Mouse (Mus musculus) CD4-positive, CD25-positive, alpha-beta regulatory T cell, adult 4 months (primary cell): Measurements from ENCODE around the gene Rora. TPM values are rescaled to one million over a fixed set of nuclear protein-coding genes. Genes with fewer than 3 reads are reported as not detected.

Source experiments
- ATAC-seq: one replicate; pipeline ENCODE4 v1.8.0; 2017
- polyA plus RNA-seq, 2 experiments: library from polyadenylated mRNA; unstranded; fragments of 100-300 nt; shearing (Covaris generic); gene quantifications; one replicate each; pipeline ENCODE4 v1.2.1; 2017

Gene Rora
- polyA plus RNA-seq, 2 experiments from 2014 or later = 35.6 to 42.4 TPM

DNA sequence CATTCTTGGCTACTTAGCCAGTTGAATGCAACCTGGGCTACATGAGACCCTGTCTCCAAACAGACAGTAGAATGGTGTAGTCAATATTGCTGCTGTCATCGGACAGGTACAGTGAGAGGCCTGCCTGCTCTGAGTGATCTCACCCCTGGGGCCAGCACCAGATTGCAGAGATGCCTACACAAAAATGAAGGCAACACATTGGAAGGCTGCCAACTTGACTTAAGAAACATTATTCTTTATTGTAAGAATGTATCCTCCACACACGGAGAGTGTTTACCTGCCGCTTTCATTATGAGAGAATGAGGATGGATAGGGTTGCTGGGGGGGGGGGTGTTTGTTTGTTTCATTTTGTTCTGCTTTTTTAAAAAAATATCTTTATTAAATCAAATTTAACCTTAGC is 592.6 kb downstream of the Rora start:
- no peak for ATAC-seq

DNA sequence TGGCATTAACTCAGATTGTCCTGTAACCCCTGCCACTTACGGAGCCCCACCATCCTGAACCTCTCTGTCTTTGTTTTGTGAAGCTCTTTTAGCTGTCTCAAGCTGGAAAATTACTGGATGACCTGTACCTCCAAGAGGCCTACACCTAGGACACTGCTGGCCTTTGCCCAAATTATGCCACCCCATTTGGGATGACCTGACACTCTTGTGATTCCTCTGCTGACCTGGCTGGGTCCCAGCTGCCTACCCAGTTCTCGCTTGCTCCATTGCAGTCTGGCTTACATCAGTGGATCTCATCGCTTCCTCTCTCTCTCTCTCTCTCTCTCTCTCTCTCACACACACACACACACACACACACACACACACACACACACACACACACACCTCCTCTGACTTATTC is 596.0 kb downstream of the Rora start:
- ATAC-seq = no peak

DNA sequence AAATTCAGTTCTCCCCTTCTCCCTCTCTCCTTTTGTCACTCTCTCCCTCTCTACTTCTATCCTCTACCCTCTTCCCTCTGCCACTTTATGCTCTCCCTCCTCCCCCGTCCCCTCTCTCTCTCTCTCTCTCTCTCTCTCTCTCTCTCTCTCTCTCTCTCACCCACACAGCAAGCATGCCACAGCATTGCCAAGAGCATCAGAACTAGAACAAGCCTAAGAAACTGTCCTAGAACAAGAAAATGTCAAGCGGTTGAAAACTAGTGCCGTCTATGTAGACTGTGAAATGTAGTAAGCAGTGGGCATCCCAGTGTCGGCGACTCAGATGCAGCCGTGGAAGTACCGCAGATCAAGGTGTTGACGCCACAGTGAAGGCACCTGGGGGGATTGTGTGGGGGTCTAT is 596.7 kb downstream of the Rora start:
- ATAC-seq = no peak

DNA sequence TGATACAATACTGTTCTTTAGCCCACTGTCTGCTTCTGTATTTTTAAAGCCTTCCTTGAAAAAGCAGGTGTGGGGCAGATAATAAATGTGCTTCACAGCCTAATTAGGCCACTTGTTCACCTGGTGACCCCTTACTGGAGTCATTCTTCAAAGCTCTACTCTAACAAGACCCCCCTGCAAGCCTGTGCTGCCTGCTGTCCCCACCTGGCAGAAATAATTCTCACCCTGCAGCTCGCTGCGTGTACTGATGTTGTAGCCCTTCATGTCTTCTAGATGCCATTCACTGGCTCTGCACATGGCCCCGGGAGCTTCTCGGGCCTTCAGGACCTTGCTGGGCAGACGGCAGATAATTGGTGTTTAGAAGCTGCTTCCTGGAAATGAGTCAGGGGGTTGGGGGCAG is 604.9 kb downstream of the Rora start:
- no peak for ATAC-seq

DNA sequence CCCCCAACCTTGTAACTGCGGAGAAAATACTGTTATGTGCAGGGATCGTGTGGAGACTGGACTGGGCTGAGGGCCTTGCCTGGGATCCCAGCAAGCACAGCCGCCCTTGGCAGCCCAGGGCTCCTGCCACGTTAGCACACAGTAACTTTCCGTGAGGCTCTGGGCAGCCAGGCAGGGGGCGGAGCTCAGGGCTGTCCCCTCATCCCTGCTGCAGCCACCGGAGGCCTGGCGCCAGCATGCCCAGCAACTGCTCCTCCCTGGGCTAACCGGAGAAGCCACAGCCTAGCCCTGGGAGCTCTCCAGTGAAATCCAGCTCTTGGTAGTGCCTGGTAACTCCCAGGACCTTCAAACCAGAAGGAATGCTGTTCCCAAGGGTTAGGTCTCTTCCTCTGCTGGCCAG is 605.8 kb downstream of the Rora start:
- ATAC-seq = no peak

DNA sequence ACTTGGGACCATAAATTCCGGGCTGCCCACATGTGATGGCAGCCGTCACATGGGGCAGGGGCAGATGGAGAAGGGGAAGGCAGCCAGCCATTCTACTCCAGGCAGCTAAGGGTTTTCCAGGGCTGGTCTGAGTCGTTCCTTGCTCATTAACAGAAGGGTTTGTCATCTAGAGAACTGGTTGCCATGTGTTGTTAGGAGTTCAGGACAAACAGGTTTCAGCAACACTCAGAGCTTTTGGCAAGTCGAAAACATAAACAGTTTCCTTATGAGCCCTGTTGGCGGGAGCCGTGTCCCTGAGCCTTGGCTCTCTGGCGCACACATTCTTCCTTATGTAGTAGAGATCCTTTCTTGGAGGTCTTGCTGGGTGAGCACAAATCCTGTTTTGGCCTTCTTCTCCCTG is 611.6 kb downstream of the Rora start:
- ATAC-seq = no peak

DNA sequence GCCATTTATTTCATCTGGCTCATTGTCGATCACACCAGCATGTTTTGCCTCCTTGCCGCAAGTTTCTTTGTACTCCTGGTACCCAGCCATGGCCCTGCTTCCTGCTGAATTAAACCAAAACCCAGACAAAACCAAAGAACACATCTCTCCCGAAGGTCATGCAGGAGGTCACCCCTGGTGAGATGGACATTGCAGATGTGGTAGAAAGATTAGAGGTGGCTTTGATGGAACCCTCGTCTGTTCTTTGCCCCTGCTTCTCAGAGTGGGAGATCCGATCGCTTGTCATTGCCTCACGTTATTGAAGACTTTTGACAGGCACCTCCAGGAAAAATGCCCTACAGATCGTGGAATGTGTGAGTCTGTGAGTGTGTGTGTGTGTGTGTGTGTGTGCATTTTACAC is 616.8 kb downstream of the Rora start:
- ATAC-seq = no peak

DNA sequence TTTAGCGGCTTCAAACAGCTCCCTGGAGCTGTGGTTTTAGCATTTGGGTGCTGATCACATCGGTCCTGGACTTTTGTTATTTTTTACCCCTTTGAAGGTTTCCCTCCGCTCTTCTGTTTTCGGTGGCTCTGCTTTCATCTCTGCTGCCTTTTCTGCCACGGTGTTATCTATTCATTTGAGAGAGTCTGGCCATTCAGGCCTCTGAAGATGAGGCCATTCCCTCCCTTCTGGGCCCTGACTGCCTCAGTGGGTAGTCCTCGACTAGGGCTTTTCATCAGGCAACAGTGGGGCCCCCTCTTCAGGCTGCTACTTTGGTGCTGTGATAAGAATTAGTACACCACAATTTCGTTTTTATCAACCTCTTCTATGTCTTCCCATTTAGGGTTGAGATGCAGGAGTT is 617.3 kb downstream of the Rora start:
- ATAC-seq = no peak

DNA sequence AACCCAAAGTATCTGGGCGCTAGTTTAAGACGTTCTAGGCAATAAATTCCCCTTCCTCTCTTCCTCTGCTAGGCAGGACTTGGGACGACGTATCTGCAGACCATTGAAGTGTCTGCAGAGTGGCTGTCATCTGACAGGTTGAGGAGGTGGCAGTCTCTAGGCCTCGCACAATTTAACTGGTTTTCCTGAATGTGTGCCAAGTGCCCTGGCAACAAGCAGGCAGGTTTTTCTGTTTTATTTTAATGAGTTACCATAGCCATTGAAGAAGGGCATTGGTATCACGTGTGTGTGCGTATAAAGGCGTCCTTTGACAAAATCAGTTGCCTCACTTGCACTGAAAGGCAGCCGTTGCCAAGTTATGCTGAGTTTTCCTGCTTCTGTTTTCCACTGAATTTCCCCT is 619.3 kb downstream of the Rora start:
- no peak for ATAC-seq

DNA sequence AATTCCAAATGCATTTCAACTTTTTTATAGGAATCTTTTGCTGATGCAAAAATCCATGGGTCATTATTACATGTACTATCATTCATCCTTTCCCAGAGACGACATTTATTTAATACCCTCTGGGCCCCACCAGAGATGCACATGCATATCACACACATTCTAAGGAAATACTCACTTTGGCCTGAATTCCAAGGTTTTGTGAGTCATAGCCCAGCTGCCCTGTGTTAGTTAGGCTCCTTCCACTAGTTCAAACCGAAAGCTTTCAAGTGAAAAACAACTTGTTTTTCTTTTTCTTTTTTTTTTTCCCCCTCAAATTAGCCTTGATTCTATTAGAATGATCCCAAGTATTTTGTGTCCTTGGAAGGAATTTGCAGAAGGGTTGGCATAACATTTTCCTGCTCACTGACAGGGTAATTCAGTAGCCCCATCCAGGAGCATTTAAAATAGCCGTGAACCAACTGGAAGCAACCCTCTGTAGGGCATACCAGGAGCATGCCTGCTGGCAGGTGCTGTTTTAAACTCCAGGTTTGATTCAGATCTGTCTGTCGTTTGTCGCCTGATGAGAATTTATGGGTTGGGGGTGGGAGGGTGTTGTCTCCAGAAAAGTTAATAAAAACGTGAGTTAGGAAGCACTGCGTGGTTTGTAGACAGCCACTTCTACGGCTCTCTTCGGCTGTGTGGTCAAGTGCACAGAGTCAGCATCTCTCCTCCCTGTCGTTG is 621.3 kb downstream of the Rora start:
- no peak for ATAC-seq

DNA sequence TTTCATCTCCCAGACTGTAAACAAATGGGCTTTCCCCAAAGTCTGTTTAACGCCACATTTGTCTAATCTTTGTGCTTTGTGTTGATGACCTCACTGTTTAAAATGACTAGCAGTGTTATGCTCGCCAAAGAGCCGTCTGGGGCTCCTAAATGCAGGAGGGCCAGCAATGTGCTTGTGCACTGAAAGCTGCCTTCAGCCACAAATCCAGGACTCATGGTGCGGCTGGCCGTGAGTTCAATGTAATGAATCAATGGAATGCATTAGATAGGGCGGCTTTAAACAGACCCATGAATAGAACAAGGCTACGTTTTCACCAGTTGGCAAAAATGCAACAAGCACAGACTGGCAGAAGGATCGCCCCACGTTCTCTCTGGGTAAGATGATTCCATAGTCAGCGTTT is 623.7 kb downstream of the Rora start:
- ATAC-seq = no peak

DNA sequence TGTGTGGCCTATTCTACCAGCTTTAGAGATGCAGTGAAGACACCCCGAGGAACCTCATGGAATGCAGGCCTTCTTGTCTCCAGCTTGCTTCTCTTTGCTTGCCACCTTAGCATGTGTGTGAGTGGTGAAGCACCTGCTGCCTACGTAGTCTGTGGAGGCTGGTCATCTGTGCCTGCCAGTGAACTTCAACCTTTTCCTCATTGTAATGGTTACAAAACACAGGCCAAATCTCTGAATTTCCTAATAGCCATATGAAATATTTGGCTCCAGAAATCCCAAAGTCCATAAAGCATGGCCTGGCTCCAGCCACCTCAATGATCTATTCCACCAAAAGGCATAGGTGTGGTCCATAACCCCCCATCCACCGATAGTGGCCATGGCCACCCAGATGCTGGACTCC is 631.4 kb downstream of the Rora start:
- ATAC-seq = no peak

DNA sequence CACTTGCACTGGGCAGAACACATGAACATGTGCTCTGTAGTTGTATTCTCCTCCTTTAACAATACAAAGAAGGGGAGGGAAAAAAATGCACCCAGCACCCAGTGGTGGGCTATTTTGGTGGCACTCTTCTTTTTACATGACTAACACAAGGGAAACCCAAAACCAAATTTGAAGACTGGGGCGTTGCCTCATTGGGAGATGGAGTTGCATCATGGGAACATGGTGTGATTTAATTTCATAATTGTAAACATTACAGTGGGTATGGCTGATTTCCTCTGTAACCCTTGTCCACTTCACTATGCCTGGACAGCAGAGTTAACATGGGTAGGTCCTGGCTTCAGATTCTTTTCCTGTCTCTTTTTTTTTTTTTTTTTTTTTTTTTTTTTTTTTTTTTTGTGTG is 634.5 kb downstream of the Rora start:
- ATAC-seq = no peak

DNA sequence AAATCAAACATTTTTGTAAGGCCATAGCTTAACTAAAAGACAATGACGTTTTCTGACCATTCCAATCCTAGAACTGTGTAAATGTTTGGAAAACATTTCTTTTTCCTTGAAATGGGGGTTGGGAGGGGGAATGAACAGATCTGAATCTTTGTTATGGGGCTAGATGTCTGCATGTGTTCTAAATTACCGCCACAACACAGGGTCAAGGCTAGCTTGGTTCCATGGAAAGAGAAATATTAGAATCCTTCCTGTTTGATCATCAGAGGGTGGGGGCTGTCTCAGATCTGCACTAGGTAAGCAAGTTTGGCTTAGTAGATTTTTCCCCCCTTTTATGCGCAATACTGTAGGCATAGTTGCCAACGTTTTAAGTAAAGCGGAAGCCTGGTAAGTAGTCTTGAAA is 635.0 kb downstream of the Rora start:
- no peak for ATAC-seq

DNA sequence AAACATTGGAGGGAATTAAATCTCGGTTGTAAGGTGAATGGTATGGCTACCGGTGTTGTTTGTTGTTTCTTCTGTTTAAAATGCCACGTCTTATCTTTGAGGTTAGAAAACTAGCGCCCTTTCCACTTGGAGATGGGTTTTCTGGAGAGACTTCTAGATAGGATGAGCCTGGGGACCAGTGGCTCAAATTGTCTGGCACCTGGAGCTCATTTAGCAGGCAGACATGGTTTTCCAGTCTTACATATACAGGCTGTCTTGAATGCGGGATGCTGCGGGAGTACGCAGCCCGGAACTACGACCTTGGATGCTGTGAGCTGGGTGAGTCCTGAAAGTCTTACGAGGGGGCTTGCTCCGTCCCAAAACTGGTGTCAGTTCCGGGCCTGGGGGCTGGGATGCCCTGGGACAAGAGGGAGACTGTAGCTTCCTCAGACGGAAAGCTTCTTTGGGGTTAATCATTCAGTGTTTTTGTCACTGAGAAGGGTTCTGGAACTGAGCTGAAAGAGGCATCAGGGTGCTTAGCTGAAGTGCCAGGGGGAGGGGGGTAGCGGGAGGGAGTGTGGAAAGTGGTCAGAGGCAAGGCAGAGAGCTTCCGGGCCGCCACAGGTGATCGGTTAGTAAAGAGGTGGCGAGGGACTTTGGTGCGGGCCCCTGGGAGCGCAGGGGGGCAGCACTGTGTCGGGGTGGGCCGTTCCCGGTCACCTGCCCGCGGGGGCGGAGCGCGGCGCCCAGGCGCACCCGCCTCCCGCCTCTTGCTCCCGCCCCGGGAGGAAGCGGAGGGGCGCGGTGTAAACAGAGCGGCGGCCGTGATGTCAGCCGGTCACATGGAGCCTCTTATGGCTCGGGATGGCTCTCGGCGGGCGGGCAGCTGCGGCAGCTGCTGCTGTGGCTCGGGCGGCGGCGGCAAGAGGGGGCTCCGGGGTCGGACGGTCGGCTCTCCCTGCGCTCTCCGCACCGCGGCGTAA is 635.8 kb downstream of the Rora start:
- peak; percentile 81 for ATAC-seq

DNA sequence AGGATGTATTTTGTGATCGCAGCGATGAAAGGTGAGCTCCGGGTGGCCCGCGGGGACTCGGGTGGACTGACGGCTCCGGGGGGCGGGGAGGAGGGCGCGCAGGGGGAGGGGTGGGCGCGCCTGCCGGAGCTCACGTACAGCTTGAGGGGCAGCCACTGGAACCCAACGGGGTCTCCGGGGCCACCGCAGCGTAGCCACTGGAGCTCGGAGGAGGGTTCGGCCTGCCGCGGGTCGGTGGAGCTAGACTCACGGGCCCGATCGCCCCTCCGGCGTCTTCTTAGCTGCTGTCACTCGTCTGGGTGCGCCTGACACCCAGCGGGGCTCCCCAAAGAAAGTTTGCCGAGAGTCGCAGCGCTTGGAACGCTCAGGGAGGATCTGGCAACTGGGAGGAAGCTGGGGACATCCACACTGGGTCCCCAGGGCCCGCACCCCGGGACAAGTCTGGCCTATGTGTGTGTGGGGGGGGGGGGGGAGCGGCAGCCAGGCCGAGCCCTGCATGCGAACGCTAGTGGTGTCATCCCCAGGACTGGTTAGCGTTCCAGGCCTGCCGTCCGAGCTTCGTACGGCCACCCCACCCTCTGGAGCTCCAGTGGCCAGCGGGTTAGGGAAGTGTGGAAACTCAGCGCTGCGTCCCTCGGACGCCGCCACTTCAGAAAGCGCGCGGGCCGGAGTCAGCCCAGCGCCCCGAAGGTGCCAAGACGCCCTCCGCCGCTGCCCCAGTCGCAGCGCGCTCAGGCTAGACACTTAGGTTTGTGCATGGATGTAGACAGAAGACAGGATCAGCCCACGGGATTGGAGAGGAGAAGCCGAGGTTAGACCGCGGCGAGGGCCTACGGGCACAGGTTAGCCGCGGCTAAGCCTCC is 636.7 kb downstream of the Rora start:
- peak; percentile 33 for ATAC-seq

DNA sequence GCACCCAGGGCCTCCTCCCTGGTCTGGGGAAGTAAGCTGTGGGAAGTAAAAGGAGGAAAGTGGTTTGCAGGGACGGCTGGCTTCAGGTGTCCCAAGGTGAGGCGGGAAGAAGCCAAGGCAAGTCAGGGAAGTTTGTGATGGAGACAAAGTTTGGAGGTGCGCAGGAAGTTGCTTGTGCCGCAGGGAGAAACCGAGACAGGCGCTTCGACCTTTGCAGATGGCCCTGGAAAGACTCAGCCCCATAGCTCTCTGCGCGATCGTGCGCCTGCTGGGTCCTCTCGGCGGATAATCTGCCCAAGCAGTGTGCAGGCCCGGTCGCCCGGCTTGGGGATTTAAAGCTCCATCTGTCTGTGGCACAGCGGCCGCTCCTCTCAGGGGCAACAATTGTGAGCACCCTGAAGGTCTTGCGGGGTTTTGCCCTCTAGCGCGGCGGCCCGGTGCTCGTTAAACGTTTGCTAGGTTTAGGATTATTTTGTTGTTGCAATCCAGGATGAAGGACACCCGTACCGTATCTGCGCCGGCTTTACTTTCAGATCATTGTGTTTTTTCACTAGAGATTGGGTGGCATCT is 637.4 kb downstream of the Rora start:
- no peak for ATAC-seq

DNA sequence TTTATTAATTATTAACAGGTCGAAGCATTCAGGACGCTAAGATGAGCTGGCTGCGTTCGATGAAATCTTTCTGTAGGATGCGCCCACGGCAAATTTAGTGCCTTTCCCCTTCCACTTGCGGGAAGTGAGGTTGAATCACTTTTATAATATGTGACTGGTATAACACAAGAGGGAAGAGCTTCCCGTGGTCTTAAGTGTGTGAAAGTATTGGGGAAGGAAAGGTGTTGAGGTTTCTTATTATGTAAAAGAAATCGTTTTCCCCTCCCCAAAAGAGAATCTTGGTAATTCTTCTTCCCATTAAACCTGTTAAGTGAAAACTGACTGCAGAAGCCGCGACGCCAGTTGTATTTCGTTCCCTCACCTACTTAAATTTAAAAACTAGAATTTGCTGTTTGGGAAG is 637.9 kb downstream of the Rora start:
- ATAC-seq = no peak

DNA sequence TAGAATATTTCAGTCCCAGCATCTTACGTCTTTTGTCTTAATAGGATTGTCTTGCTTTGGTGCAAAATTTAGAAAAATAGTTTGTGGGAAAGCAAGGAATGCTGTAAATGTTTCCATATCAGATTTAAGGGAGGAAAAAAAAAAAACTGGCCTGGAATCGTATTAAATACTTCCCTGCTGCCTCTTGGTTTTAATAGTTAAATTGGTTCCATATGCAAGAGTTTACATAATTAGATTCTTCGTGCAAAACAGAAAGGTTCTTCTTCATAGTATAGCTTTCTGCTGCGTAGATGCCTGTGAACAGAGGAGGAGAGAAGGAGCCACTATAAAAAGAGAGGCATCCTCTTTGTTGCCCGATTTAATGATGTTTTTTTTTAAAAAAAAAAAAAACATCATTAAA is 638.8 kb downstream of the Rora start:
- no peak for ATAC-seq

DNA sequence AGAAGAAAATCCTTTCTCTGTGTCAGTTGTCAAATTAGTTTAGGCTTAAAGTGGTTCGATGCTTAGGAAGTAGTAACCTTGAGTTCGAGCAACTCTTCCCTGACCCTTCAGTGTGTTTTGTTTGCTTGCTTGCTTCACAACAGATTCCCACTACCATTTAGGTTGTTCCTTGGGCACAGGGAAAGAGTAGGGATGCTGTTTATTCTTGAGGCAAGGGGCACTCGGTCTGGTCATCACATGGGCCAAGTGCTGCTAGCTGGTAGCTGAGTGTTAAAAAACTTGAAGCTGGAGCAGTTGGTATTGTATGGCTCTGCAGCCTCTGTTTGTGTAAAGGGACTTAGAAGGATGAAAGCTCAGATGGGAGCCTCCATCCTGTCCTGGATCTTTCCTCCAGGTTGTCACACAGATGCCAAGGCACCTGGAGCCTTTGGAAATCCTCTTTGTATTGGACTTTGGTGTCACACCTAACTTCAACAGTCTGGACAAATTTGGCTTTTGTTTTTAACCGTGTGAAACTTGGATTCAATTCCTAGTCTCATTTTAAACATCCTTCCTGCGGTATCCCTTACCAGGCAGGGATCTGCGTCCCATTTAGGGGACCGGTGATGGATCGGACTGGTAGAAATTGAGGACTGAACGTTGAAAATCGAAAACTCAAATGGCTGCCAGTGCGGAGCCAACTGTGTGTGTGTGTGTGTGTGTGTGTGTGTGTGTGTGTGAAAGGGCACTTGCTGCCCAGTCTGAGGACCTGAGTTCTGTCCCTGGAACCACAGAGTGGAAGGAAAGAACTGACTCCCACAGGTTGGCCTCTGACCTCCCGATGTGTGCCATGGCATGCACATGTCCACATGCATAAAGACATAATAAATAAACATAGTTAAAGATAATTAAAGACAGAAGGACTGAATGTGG is 639.4 kb downstream of the Rora start:
- ATAC-seq = no peak

DNA sequence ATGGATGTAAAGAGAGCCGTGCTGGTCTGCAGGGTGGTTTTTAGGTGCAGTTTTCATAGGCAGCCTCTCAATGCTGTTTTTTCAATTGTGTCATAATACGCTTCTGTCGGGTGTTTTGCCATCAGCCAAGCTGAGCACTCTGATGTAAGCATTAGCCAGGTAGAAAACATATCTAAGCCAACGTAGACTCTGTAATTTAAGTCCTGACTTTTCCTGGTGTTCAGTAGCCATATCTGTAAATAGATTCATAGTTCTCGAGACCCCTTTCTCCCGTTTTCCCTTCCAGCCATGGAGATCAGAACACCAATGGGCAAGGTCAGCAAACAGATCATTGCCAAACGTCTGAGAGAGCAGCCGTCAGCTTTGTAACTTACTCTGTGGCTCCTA is 640.1 kb downstream of the Rora start:
- no peak for ATAC-seq

DNA sequence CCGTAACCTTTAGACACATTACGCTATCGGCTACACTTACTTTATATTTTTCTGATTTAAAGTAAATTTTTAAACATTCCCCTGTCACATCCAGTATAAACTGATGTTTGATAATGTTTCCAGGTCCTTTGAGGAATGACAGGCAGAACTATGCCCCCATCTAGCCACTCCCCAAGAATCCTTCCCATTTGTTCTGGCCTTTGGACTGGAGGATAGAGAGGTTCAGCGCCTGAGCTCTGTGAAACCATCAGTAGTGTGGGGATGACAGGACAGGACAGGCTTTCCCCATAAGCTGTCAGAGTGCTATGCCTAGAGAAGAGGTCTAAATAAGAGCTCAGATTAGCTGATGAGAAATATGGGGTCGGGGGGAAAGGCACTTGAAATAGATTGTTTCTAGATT is 640.8 kb downstream of the Rora start:
- ATAC-seq = no peak
